33 mouse cellular contexts compared by ENCODE assay signal in genomic region chr7:145190520-145190919, GRCm38 (mm10). TPM values are rescaled to one million over a fixed set of nuclear protein-coding genes. Genes with fewer than 3 reads are reported as not detected.
"Had no signal": no experiment of that assay in that cellular context is flagged by ENCODE, and none has a peak within 500 bp of the region (broad histone marks: within the 10 kb centered on the region; RNA-seq: fewer than 3 reads in every experiment).

No protein-coding gene starts in this region.

- H3K36me3 ChIP-seq: heart, embryonic 13.5 days; heart, embryonic 15.5 days; hindbrain, embryonic 13.5 days; hindbrain, embryonic 15.5 days; kidney, embryonic 15.5 days; limb, embryonic 13.5 days; limb, embryonic 15.5 days; liver, embryonic 12.5 days had no signal

- H3K27ac ChIP-seq: heart, adult 2 months; heart, embryonic 13.5 days; heart, embryonic 15.5 days; hindbrain, embryonic 13.5 days; hindbrain, embryonic 15.5 days; hindbrain, postnatal 0 days; kidney, embryonic 15.5 days; kidney, postnatal 0 days; limb, embryonic 13.5 days; limb, embryonic 15.5 days; liver, embryonic 12.5 days had no signal

- DNase-seq: gastrocnemius, postnatal 25 days; heart, adult 11 months; heart, adult 2 months; heart, postnatal 14 days; heart, postnatal 36 days; kidney, adult 11 months; kidney, adult 2 months; kidney, adult 9 months; kidney, postnatal 14 days; kidney, postnatal 36 days; layer of hippocampus, adult 9-11 months; layer of hippocampus, postnatal 36 days; left cerebral cortex, postnatal 4 days had no signal

- H3K4me3 ChIP-seq: heart, adult 2 months; heart, embryonic 13.5 days; heart, embryonic 15.5 days; hindbrain, embryonic 13.5 days; hindbrain, embryonic 15.5 days; kidney, embryonic 15.5 days; limb, embryonic 13.5 days; limb, embryonic 15.5 days; liver, embryonic 12.5 days had no signal

- ATAC-seq: hindbrain, postnatal 0 days; intestine, embryonic 16.5 days; liver, embryonic 12.5 days had no signal

RNA-seq across cellular contexts. Expression of gene 1810010D01Rik, which starts 17.4 kb away (rescaled TPM):
- total RNA-seq: gastrocnemius, adult 18-20 months; gastrocnemius, adult 8-10 months; gastrocnemius, postnatal 25 days; heart, adult 2 months; heart, postnatal 36 days; hematopoietic stem cell, adult 5-6 weeks; layer of hippocampus, postnatal 14 days; left cerebral cortex, postnatal 25 days; left cerebral cortex, postnatal 4 days; liver, adult 2 months had no signal
- polyA plus RNA-seq: heart, embryonic 11.5 days; heart, embryonic 15.5 days; heart, postnatal 0 days; hindbrain, embryonic 13.5 days; hindbrain, embryonic 15.5 days; hindbrain, postnatal 0 days; kidney, postnatal 0 days; limb, embryonic 11.5 days had no signal
